In genomic region chr4:107018521-107018920, GRCm38 (mm10) we compare ENCODE assay signal across 10 mouse cellular contexts. TPM values are rescaled to one million over a fixed set of nuclear protein-coding genes. Genes with fewer than 3 reads are reported as not detected.
DNase-seq lines count a peak whose midpoint lies in the region; ATAC-seq and TF ChIP-seq lines count a peak whose summit lies in the region.
"Had no signal": no experiment of that assay in that cellular context is flagged by ENCODE, and none has a peak within 500 bp of the region (broad histone marks: within the 10 kb centered on the region; RNA-seq: fewer than 3 reads in every experiment).

No protein-coding gene starts in this region.

- no peaks in the 10 kb centered on the region for H3K36me3 ChIP-seq in forebrain, embryonic 14.5 days (ENCODE audit: control insufficient read depth, insufficient read depth, low read length)
- no peaks in the 10 kb centered on the region for H3K36me3 ChIP-seq in forebrain, embryonic 16.5 days (ENCODE audit: control insufficient read depth, insufficient read depth)
- H3K36me3 ChIP-seq in neural tube, embryonic 11.5 days (ENCODE audit: control insufficient read depth, insufficient read depth, low read length): no peaks in the 10 kb centered on the region
- no peaks in the 10 kb centered on the region for H3K36me3 ChIP-seq in limb, embryonic 15.5 days
- H3K36me3 ChIP-seq in kidney, adult 2 months (ENCODE audit: control insufficient read depth, insufficient read depth, low read length): no peaks in the 10 kb centered on the region
- H3K36me3 ChIP-seq: kidney, embryonic 15.5 days had no signal

- H3K9ac ChIP-seq in forebrain, embryonic 14.5 days (ENCODE audit: low read length): no peak overlapping the region
- no peak overlapping the region for H3K9ac ChIP-seq in forebrain, embryonic 16.5 days (replicated peaks; ENCODE audit: low read depth, low read length)
- H3K9ac ChIP-seq in neural tube, embryonic 11.5 days (ENCODE audit: low read length): no peak overlapping the region
- no peak overlapping the region for H3K9ac ChIP-seq in limb, embryonic 15.5 days
- H3K9ac ChIP-seq: kidney, embryonic 15.5 days had no signal

- H3K4me3 ChIP-seq in forebrain, embryonic 14.5 days (ENCODE audit: low read depth, low read length): no peak overlapping the region
- no peak overlapping the region for H3K4me3 ChIP-seq in forebrain, embryonic 16.5 days (replicated peaks; ENCODE audit: low read length)
- no peak overlapping the region for H3K4me3 ChIP-seq in neural tube, embryonic 11.5 days (ENCODE audit: low read depth, low read length)
- H3K4me3 ChIP-seq in limb, embryonic 15.5 days: no peak overlapping the region
- H3K4me3 ChIP-seq in kidney, adult 2 months (ENCODE audit: insufficient read depth, low read depth, low read length): no peak overlapping the region
- H3K4me3 ChIP-seq: erythroblast, embryonic 14.5 days; kidney, embryonic 15.5 days had no signal

- DNase-seq in forebrain, embryonic 14.5 days (ENCODE audit: low spot score): no peak
- no peak for DNase-seq in neural tube, embryonic 11.5 days (ENCODE audit: low spot score)
- DNase-seq in neural tube, embryonic 10.5 days (ENCODE audit: extremely low spot score, low spot score): no peak
- no peak for DNase-seq in kidney, adult 2 months
- DNase-seq in ovary, postnatal 10 days (ENCODE audit: low spot score): no peak
- DNase-seq in layer of hippocampus, postnatal 25 days (ENCODE audit: extremely low spot score in 1 of 2, low spot score in 1 of 2): no peak

- no peak for TF ChIP-seq CTCF in kidney, adult 2 months (conservative IDR thresholded peaks at IDR 0.05; ENCODE audit: insufficient read depth, insufficient read length, low read depth, low read length)

- H3K9me3 ChIP-seq in forebrain, embryonic 14.5 days (replicated peaks; ENCODE audit: control insufficient read depth, low read length): no peaks in the 10 kb centered on the region
- no peaks in the 10 kb centered on the region for H3K9me3 ChIP-seq in forebrain, embryonic 16.5 days (ENCODE audit: control insufficient read depth, low read length)
- H3K9me3 ChIP-seq in neural tube, embryonic 11.5 days (ENCODE audit: control insufficient read depth, low read length): no peaks in the 10 kb centered on the region
- H3K9me3 ChIP-seq in limb, embryonic 15.5 days: no peaks in the 10 kb centered on the region
- H3K9me3 ChIP-seq: kidney, embryonic 15.5 days had no signal

- 74% methylated on average over 3 of the region's 3 CpGs for WGBS in forebrain, embryonic 14.5 days
- WGBS in forebrain, embryonic 16.5 days: 49% methylated on average over 3 of the region's 3 CpGs
- 84% methylated on average over 3 of the region's 3 CpGs for WGBS in neural tube, embryonic 11.5 days
- WGBS in limb, embryonic 15.5 days: 52% methylated on average over 3 of the region's 3 CpGs
- WGBS in kidney, adult 2 months: 81% methylated on average over 3 of the region's 3 CpGs

- H3K27ac ChIP-seq in forebrain, embryonic 14.5 days (ENCODE audit: low read depth, low read length): 0 out of 2 replicates have a peak overlapping the region, but pooled peaks have one; percentile 46
- H3K27ac ChIP-seq in forebrain, embryonic 16.5 days (ENCODE audit: low read length): no peak overlapping the region
- peak overlapping the region; percentile 47; the same call in 1 of the 2 replicates for H3K27ac ChIP-seq in neural tube, embryonic 11.5 days (ENCODE audit: low read depth, low read length)
- H3K27ac ChIP-seq in limb, embryonic 15.5 days: peak overlapping the region; percentile 67; the same call in 1 of the 2 replicates
- no peak overlapping the region for H3K27ac ChIP-seq in kidney, adult 2 months (ENCODE audit: insufficient read depth, low read depth, low read length)
- H3K27ac ChIP-seq: kidney, embryonic 15.5 days had no signal

- no peaks in the 10 kb centered on the region for H3K27me3 ChIP-seq in forebrain, embryonic 14.5 days (replicated peaks; ENCODE audit: control insufficient read depth, insufficient read depth, low read length)
- H3K27me3 ChIP-seq in forebrain, embryonic 16.5 days (replicated peaks; ENCODE audit: control insufficient read depth, insufficient read depth, low read length): no peaks in the 10 kb centered on the region
- H3K27me3 ChIP-seq in neural tube, embryonic 11.5 days (ENCODE audit: control insufficient read depth, insufficient read depth, low read length): no peaks in the 10 kb centered on the region
- no peaks in the 10 kb centered on the region for H3K27me3 ChIP-seq in limb, embryonic 15.5 days
- H3K27me3 ChIP-seq in kidney, adult 2 months (replicated peaks; ENCODE audit: control insufficient read depth, insufficient read depth, low read length): no peaks in the 10 kb centered on the region
- H3K27me3 ChIP-seq: kidney, embryonic 15.5 days had no signal

- H3K4me1 ChIP-seq in forebrain, embryonic 14.5 days (ENCODE audit: control insufficient read depth, insufficient read depth, low read length): peaks cover 28% of the 10 kb centered on the region
- peaks cover 35% of the 10 kb centered on the region for H3K4me1 ChIP-seq in forebrain, embryonic 16.5 days (replicated peaks; ENCODE audit: control insufficient read depth, insufficient read depth, low read length)
- peaks cover 57% of the 10 kb centered on the region for H3K4me1 ChIP-seq in neural tube, embryonic 11.5 days (ENCODE audit: control insufficient read depth, insufficient read depth, low read length)
- peaks cover 77% of the 10 kb centered on the region for H3K4me1 ChIP-seq in limb, embryonic 15.5 days
- H3K4me1 ChIP-seq in kidney, adult 2 months (ENCODE audit: control insufficient read depth, insufficient read depth, low read length): peaks cover 52% of the 10 kb centered on the region

- TF ChIP-seq POLR2A in kidney, adult 2 months (IDR thresholded peaks at IDR 0.05; ENCODE audit: low read depth, low read length): no peak

- no peak overlapping the region for H3K4me2 ChIP-seq in forebrain, embryonic 14.5 days (ENCODE audit: low read length)
- no peak overlapping the region for H3K4me2 ChIP-seq in forebrain, embryonic 16.5 days (ENCODE audit: low read length)
- no peak overlapping the region for H3K4me2 ChIP-seq in neural tube, embryonic 11.5 days (ENCODE audit: low read depth)
- H3K4me2 ChIP-seq in limb, embryonic 15.5 days: no peak overlapping the region
- H3K4me2 ChIP-seq: kidney, embryonic 15.5 days had no signal

- no peak for ATAC-seq in forebrain, embryonic 14.5 days
- no peak for ATAC-seq in forebrain, embryonic 16.5 days
- ATAC-seq in neural tube, embryonic 11.5 days (ENCODE audit: insufficient read depth, low FRiP score, low TSS enrichment): no peak
- ATAC-seq in limb, embryonic 15.5 days (ENCODE audit: insufficient number of reproducible peaks, low FRiP score, low TSS enrichment, low read depth): no peak

RNA-seq across cellular contexts. Expression of gene Mrpl37, which starts 48.1 kb away (rescaled TPM):
- 94.0 and 95.6 TPM in 2 replicates for polyA plus RNA-seq in forebrain, embryonic 14.5 days (2014; fragmentation: Nextera tagmentation; extraction: Ambion mirVana)
- polyA plus RNA-seq in forebrain, embryonic 16.5 days (2015; fragmentation: Nextera tagmentation; extraction: Ambion mirVana): 74.3 and 90.5 TPM in 2 replicates
- polyA plus RNA-seq in neural tube, embryonic 11.5 days (2014; fragmentation: Nextera tagmentation; extraction: Ambion mirVana): 122 and 124 TPM in 2 replicates
- 87.8 and 88.3 TPM in 2 replicates for polyA plus RNA-seq in limb, embryonic 15.5 days (2015; fragmentation: Nextera tagmentation; extraction: Ambion mirVana)
- polyA plus RNA-seq in kidney, adult 2 months (2012; rRNA removed): 111 and 118 TPM in 2 replicates
- 10 to 100 TPM; 58.7 to 60.6 TPM for total RNA-seq in layer of hippocampus, postnatal 25 days (2021)

RNA-seq across cellular contexts. Expression of gene Cyb5rl, which starts 48.3 kb away (rescaled TPM):
- 3.6 and 4.1 TPM in 2 replicates for polyA plus RNA-seq in forebrain, embryonic 14.5 days (2014; fragmentation: Nextera tagmentation; extraction: Ambion mirVana)
- 3.3 and 4.0 TPM in 2 replicates for polyA plus RNA-seq in forebrain, embryonic 16.5 days (2015; fragmentation: Nextera tagmentation; extraction: Ambion mirVana)
- polyA plus RNA-seq in neural tube, embryonic 11.5 days (2014; fragmentation: Nextera tagmentation; extraction: Ambion mirVana): 3.7 and 7.0 TPM in 2 replicates
- 8.0 and 8.4 TPM in 2 replicates for polyA plus RNA-seq in limb, embryonic 15.5 days (2015; fragmentation: Nextera tagmentation; extraction: Ambion mirVana)
- 19.0 and 21.7 TPM in 2 replicates for polyA plus RNA-seq in kidney, adult 2 months (2012; rRNA removed)
- total RNA-seq in layer of hippocampus, postnatal 25 days (2021): 1 to 10 TPM; 5.8 to 6.6 TPM

Comparison
In these comparisons a context has a peak if more than half of its experiments do, and no peak if none do; other contexts are left out.
1. H3K27ac ChIP-seq: peak in forebrain, embryonic 14.5 days (single experiment), neural tube, embryonic 11.5 days (single experiment) and limb, embryonic 15.5 days (single experiment); none in forebrain, embryonic 16.5 days (single experiment) and kidney, adult 2 months (single experiment).